Mouse (Mus musculus) brain, embryonic 14.5 days (tissue): ENCODE results near the gene Vps26b. TPM values are rescaled to one million over a fixed set of nuclear protein-coding genes. Genes with fewer than 3 reads are reported as not detected.

Experiments
- DNase-seq: peaks from one replicate; pipeline ENCODE4 v3.0.0-alpha.2; 2011; ENCODE audit warnings: low read depth
- CTCF ChIP-seq: fragments of 200-500 bp; IDR thresholded peaks from 2 replicates; pipeline ENCODE4 v1.5.1; 2012; ENCODE audit warnings: inconsistent platforms, mild to moderate bottlenecking, moderate library complexity, borderline replicate concordance; ENCODE audit not compliant: insufficient read depth, insufficient read length; ENCODE audit errors: extremely low read depth
- POLR2A ChIP-seq: fragments of 200-500 bp; IDR thresholded peaks from 2 replicates; pipeline ENCODE4 v1.6.1; 2012; ENCODE audit warnings: mild to moderate bottlenecking, inconsistent platforms, borderline replicate concordance; ENCODE audit not compliant: poor library complexity, insufficient read depth, insufficient read length, severe bottlenecking; ENCODE audit errors: extremely low read depth
- polyA plus RNA-seq: library from polyadenylated mRNA; depleted of rRNA; stranded (reverse); fragments of >200 nt; gene quantifications from 2 replicates; pipeline ENCODE4 v1.2.3, GENCODE M21; 2012; rRNA removed

Vps26b gene
- polyA plus RNA-seq, 1 experiment, result 92.3 TPM

GRCm38 (mm10) chr9:26985668-26986277, 44.1 kb downstream of the Vps26b start:
- DNase-seq, result no peak
- TF ChIP-seq POLR2A, result no peak
- TF ChIP-seq CTCF, result no peak

- DNase-seq, result no peak
- TF ChIP-seq CTCF, result no peak
These were observed 44.7 kb downstream of the Vps26b start for GRCm38 (mm10) chr9:26985090-26985613.

GRCm38 (mm10) chr9:26978776-26979175, 51.1 kb downstream of the Vps26b start:
- no peak for DNase-seq
- no peak for TF ChIP-seq CTCF

GRCm38 (mm10) chr9:26977754-26978153, 52.1 kb downstream of the Vps26b start:
- no peak for DNase-seq
- TF ChIP-seq CTCF, result no peak
- TF ChIP-seq POLR2A, result no peak

Other genes with a start within 250 kb of the Vps26b start
- gene Glb1l2, start 223.6 kb downstream of the Vps26b start, polyA plus RNA-seq, result 3.3 and 3.5 TPM in 2 replicates
- 0.03 and 0.11 TPM in 2 replicates for gene Glb1l3, start 169.2 kb downstream of the Vps26b start, polyA plus RNA-seq
- 0.38 and 0.55 TPM in 2 replicates for gene Gm1110, start 107.0 kb downstream of the Vps26b start, polyA plus RNA-seq
- 32.1 and 36.9 TPM in 2 replicates for gene Acad8, start 30.5 kb downstream of the Vps26b start, polyA plus RNA-seq
- gene Thyn1, start 30.4 kb downstream of the Vps26b start, polyA plus RNA-seq, result 59.2 and 67.0 TPM in 2 replicates
- gene Ncapd3, start 110 bp upstream of the Vps26b start, polyA plus RNA-seq, result 28.9 and 40.8 TPM in 2 replicates
- 53.5 and 63.4 TPM in 2 replicates for gene Jam3, start 125.4 kb upstream of the Vps26b start, polyA plus RNA-seq